Mouse (Mus musculus) heart, postnatal 4 days (tissue): ENCODE measurements around the gene Cphx2. TPM values are rescaled to one million over a fixed set of nuclear protein-coding genes. Genes with fewer than 3 reads are reported as not detected.
"Not testable (repeated sequence)": the region's sequence is repeated elsewhere in the genome, so short reads cannot be mapped to it uniquely, and the experiment has no call there.

Experiments
- DNase-seq: peaks from one replicate; pipeline ENCODE4 v3.0.0; 2021
- total RNA-seq, 2 experiments: library from RNA; stranded (reverse); gene quantifications; 2 replicates each; pipeline ENCODE4 v1.2.3; 2021

Gene Cphx2
- total RNA-seq: not detected

DNA sequence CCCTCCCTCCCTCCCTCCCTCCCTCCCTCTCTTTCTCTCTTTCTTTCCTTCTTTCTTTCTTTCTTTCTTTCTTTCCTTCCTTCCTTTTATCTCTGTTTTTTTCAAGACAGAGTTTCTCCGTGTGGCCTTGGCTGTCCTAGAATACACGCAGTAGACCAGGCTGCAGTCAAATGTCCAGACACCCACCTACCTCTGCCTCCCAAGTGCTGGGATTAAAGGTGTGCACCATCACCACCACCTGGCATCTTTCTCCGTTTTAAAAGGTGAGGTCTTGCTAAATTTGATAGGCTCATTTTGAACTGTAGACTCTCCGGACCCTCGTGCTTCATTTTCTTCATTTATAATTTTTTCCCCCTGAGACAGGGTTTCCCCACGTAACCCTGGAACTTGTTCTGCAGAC is at the start of gene Cphx2:
Cphx2 (plus strand) TSS at position 301 of the 400 bp plus-strand sequence.
- not testable (repeated sequence) for DNase-seq

DNA sequence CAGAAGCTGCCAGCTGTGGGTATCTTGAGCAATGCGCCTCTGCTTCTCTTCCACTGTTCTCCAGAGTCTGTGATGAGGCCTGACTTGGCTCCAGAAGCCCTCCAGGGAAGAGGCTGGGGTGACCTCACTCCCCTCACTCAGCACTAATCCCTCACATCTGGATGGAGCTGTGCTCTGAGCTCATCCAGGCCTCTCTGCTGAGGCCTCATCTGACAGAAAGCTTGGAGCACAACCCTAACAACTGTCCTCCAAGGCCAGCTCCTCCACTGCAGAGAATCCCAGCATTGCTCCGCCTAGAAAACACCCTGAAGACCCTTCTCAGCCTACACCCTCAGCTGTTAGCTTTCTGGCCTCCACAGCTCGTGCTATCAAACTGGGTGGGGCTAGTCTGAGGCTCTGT is 47.0 kb upstream of the Cphx2 start:
- DNase-seq: not testable (repeated sequence)

DNA sequence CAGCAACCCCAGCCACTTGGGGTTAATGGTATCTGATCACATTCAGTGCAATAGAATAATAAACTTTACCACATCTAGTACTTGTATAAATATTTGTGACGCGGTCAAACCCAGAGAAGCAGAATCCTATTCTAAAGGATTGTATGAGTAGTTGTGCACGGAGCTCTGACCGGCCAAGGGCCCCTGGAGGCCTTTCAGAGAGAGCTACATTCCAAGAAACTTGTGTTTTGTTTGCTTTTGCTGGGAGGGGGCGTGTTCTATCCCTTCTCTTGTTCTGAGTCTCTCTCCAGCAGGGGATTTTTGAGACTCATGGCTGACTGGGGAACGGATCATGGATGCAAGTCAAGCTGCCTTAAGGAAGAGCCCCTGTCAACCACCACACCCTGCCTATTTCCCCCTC is 45.9 kb upstream of the Cphx2 start:
- not testable (repeated sequence) for DNase-seq

DNA sequence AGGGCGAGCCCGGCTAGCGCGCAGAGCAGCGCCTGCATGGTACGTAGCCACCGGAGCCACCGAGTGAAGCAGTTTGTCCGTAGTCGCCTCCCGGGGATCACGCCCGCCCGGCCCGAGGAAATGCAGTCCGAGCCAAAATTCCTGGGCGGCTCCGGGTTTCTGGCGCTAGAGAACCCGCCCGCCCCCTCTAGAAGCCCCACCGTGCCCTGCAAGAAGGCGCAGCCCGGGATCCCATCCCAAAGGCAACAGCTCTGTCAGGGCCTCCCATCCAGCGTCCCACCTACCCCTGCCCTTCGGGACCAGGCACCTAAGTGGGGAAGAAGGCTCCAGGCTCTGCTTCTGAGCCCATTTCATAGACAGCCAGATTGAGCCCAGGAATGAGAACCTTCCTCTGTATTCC is 38.7 kb upstream of the Cphx2 start, which contains the start of gene Gm9780:
Gm9780 (minus strand) TSS at position 101 of the 400 bp plus-strand sequence.
- DNase-seq: not testable (repeated sequence)

DNA sequence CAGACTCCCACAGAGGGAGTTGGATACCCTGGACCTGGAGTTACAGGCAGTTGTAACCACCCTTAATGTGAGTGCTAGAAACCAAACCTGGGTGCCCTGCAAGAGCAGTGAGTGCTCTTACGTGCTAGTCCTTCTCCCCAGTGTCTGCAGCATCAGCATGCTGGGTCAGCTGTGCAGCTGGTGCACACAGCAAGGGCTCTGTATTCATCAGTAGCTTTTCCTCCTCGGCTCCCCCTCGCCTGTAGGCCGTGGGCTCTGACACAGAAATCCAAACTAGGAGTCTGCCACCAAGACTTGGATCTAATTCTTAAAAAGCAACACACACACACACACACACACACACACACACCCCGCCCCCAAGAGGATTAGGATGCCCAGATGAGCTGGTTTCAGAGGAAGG is 36.3 kb upstream of the Cphx2 start:
- not testable (repeated sequence) for DNase-seq

DNA sequence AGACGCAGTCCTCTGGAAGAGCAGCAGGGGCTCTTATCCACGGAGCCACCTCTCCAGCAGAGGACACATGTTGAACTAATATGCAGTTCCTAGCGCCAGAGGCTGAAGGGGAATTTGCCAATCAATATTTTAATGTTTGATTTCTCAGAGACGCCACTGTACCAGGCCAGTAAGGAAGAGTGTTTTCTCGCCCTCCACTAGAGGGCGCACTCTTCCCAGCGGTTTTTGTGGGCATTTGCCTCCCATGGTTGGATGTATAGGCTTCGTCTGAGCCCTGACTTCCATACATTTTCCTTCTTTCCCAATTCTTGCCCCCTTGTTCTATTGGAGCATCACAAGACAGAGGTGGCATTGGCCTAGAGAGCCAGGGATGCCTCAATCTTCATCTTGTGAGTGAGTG is 34.3 kb upstream of the Cphx2 start:
- not testable (repeated sequence) for DNase-seq

DNA sequence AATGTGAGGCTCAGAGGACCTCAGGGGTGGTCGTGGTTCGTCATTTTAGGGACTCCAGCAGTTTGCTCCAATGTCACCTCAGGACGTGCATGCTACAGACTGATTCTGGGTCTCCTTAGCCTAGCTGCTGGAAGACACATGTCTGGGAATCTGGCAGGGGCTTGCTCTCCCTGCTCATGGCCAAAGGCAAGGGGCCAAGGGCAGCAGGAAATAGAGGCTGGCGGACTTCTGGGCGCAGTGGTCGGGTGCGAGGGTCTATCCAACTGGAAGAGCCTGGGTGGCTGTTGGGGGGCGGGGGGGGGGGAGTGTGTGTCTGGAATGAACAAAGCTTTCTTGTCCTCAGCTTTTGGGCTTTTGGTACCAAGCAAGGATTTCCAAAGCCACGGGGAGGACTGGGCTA is 32.5 kb upstream of the Cphx2 start:
- not testable (repeated sequence) for DNase-seq

DNA sequence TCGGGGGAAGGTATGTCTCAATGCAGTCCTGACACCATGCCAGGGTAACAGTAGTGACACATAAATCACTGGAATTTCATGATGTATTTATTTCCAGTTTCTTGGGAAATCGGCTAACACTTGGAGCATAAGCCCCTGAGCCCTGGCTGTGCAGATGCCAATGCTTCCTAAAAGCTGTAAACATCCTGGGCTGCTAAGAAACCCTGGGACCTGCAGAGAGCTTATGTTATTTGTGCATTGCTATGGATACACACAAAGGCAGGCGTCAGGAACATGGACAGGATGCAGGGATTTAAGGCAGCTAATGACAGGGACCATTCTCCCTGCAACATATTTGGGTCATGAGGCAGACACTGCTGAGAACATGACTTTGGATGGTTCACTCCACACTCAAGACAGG is 23.1 kb upstream of the Cphx2 start:
- not testable (repeated sequence) for DNase-seq

DNA sequence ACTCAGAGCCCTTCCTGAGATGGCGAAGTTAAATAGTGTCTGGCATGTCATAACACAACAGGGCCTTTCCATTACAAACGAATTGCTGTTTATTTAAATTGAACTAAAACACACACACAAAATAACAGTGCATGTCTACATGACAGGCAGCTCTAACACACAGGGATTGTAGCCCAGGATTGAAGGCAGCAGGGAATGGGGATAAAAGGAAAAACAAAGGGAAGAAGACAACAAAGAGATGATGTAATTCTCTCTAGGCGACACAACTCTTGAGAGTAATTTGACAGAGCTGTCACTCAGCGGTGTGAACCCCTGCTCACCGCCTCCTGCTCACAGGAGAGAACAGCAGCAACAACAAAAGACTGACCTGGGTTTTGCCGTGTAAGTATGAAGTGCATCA is 22.0 kb upstream of the Cphx2 start:
- DNase-seq: not testable (repeated sequence)

DNA sequence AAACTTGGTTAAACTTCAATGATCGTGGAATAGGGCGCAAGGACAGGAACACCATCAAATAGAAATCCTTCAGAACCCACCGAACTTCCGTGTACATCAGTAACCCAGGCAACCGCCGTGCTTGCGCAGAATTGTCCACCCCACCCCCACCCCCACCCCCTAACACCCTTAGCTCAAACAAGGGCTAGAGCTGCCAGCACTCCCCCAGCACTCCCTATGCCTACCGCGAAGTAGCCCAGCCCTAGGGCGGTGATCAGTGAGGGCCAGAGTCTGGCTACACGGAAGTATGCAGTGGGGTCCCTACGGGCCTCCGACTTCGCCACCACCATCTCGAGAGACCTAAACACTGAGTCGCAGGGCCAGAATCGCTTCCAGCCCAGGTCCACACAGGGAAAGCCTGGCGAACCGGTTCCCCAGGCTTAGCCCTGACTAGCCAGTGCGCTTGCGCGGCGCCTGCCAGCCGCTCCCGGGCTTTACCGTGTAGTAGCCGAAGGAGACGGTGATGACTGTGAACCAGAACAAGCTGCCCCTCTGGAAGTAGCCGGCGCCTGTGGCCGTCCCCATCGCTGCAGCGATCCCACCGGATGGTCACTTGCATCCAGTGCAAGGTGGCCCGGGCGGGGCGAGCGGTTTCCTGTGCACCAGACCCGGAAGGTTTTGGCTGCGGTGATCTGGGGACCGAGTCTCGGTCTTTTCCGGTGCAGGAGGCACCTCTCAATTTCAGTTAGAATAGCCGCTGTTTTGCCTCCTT is 14.6 kb upstream of the Cphx2 start:
- DNase-seq: not testable (repeated sequence)

DNA sequence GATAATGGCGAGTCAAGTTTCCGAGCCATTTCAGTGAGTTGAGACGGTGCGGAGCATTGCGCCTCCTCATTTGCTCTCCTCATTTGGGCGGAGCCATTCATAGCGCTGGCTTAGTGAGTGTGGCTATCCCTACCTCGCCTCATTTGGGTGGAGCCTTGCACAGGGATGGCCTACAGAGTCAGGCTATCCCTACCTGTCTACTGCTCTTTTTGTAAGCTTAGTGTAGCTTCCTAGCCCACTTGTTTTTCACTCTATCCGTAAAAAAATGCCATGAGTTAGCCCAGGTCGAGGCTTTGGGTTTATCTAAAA is 14.0 kb upstream of the Cphx2 start, which contains the start of gene Tmem254c:
Tmem254c (minus strand) TSS at position 31 of the 309 bp plus-strand sequence.
- DNase-seq: not testable (repeated sequence)

DNA sequence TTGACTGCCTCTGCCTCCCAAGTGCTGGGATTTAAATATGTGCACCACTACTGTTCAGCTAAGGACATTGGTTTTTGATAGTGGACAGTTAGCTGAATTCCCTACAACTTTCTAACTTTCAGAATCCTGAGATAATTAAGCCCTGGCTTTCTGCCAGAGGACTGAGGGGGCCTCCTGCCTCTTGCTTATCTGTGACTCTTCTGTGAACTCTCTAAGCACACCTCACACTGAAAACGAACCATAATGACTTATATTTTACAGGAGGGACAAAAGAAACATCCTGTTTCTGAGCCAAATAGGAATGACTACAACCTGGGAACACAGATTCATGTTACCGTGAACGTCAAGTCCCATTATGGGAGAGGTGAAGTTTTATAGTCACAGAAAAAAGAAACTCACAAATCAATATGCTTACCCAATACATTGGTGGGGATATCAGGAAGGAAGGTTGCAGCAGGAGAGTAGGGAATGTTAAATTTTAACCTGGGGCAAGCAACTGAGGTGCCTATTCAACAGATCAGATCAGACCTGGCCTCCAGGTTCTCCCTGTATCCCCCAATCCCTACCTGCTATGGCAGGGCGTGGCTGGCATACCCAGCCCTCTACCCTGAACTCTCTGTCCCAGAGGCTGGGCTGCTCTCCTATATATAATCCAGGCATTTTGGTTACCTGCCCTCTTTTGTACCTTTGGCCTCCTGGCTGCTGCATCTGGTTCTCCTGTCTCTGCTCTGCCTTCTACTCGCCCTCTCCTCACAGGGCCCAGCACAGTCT is 4.5 kb upstream of the Cphx2 start:
- not testable (repeated sequence) for DNase-seq

DNA sequence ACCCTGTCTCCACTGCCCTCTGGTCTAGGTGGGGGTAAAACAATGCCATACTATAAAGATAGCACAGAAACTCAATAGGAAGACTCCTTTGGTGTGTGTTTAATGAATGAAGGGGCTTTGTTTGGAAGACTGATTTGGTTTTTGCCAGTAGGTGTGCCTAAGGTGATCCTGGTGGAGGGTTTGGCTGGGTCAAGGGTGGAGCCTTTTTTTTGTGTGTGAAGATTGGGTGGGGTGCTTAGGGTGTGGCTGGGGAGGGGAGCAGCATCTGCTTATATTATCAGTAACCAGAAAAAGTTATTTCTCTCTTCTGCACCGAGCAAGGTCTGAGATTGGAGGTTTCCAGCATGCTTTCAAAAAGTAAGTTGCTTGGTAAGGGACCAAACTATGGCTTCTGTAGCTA is 681 bp downstream of the Cphx2 start, which contains the start of gene Cphx3:
Cphx3 (plus strand) TSS at position 301 of the 400 bp plus-strand sequence.
- DNase-seq: not testable (repeated sequence)

DNA sequence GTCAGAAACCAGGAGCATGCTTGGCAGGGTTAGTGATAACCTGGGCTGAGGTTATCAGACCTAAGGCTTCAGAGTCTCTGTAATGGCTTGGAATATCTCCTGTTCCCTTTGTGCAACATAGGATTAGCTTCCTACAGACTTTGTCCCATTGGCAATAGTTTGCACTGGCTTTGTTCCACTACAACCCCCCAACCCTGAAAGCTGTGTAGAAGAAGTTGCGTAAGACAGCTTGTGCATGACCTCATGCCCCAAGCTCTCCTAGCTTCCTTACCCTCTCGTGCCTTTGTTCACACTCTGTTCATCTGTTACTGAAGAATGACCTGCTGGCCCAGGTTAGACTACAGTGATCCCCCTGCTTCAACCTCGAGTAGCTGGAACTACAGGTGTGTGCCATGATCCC is 16.3 kb downstream of the Cphx2 start:
- DNase-seq: not testable (repeated sequence)

DNA sequence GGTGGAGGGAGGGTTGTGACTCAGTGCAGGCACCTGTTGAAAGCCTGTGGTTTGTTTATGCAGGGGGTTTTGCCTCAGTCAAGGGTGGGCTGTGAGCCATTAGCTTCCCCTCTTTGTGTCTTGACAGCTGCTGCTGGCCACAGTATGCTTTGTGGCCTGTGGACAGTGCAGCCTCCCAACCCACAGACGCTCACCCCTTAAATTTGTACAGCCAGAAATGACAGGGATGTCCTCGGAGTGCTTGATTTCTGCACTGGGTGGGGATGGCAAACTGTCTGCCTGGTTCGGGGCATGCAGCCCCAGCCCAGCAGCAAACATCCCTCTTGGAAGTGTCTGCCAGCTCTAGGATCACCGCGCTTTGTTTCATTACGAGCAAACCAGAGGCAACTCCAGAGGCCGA is 36.8 kb downstream of the Cphx2 start, which contains the start of gene Duxbl2:
Duxbl2 (plus strand) TSS at position 200 of the 400 bp plus-strand sequence.
- not testable (repeated sequence) for DNase-seq

DNA sequence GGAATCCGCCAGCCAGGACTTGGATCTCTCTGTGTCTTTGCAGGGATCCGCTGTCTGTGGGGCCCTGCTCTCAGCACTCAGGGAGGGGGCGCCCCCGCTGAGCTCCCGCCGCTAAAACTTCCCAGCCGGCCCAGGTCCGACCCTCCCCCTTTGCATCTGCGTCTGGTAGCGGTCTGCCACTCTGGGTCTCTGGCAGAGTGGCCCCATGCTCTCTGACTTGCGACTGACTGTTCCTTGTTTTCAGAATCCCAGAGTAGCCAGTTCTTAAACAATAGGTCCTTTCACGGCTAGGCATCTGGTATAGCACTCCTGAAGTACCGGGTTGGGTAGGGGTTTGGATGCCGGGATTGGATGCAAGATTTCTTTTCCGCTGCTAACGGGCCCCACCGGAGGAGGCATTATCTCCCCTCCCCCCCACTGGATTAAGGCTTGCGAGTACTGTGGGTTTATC is 37.3 kb downstream of the Cphx2 start:
- DNase-seq: not testable (repeated sequence)

DNA sequence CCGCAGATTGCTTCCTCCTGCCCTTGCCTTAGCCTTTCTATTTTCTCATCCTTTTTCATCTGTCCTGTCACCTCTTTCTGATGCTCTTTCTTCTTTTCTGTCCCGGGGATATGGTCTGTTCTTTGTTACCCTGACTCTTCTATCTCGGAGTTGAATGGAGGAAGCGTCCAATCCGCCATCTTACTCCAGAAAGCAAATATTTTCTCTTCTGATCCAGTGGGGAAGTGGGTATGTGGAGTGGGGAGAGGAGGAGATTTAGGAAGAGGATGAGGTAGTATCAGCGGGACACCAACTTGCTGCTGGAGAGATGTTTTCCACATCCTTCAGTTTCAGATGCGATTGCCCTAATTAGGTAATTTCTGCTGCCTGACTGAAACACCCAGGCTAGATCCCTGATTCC is 37.8 kb downstream of the Cphx2 start:
- not testable (repeated sequence) for DNase-seq

Other genes starting within 250 kb of the Cphx2 start
- gene Anxa11, start 239.4 kb upstream of the Cphx2 start, total RNA-seq: 10 to 100 TPM; 69.8 to 72.3 TPM
- gene Plac9a, start 178.4 kb upstream of the Cphx2 start, total RNA-seq: 1 to 10 TPM; 1.0 to 3.2 TPM
- 1 to 10 TPM; 4.5 to 5.4 TPM for gene Tmem254a, start 153.8 kb upstream of the Cphx2 start, total RNA-seq
- not detected for gene Cphx1, start 143.2 kb upstream of the Cphx2 start, total RNA-seq
- not detected for gene Duxbl1, start 102.9 kb upstream of the Cphx2 start, total RNA-seq
- 10 to 100 TPM; 10.1 to 18.1 TPM for gene Gm9780, start 38.8 kb upstream of the Cphx2 start, total RNA-seq
- 10 to 100 TPM; 15.5 to 31.0 TPM for gene Tmem254c, start 14.2 kb upstream of the Cphx2 start, total RNA-seq
- not detected for gene Cphx3, start 781 bp downstream of the Cphx2 start, total RNA-seq
- under 1 TPM; 0.24 to 0.61 TPM for gene Duxbl2, start 36.8 kb downstream of the Cphx2 start, total RNA-seq
- gene Plac9b, start 101.0 kb downstream of the Cphx2 start, total RNA-seq: 10 to 100 TPM; 49.7 to 59.8 TPM
- 1 to 10 TPM; 6.3 to 8.0 TPM for gene Tmem254b, start 125.5 kb downstream of the Cphx2 start, total RNA-seq
- 1 to 10 TPM; 1.9 to 2.3 TPM for gene Duxbl3, start 176.4 kb downstream of the Cphx2 start, total RNA-seq